Mouse (Mus musculus): ENCODE data around the gene Pmf1.

GRCm38 (mm10) chr3:88450379-88451131 lies 40.4 kb upstream of the Pmf1 start:
- TF ChIP-seq CTCF (conservative IDR thresholded peaks at IDR 0.05; ENCODE audit: low read length) (no peak), POU5F1 (IDR thresholded peaks at IDR 0.05; ENCODE audit: borderline replicate concordance, low read length) (no peak), NANOG (IDR thresholded peaks at IDR 0.05; ENCODE audit: borderline replicate concordance, low read length) (no peak)

All from E14TG2a.4 (cell line).